Mouse (Mus musculus): ENCODE measurements around the gene Cntnap1. TPM values are rescaled to one million over a fixed set of nuclear protein-coding genes. Genes with fewer than 3 reads are reported as not detected.

Cntnap1 gene
- polyA plus RNA-seq, 1 experiment from 2014 or later, result 0.21 TPM

GRCm38 (mm10) chr11:101164677-101165580, 5.4 kb upstream of the Cntnap1 start:
- Histone ChIP-seq H3K27ac (replicated peaks; ENCODE audit: low read depth, low read length) (no peak overlapping the region), H3K4me2 (ENCODE audit: low read depth, severe bottlenecking) (peak overlapping the region; percentile 75), H3K4me3 (ENCODE audit: low read depth, low read length) (peak overlapping the region; percentile 32), H3K4me1 (ENCODE audit: control insufficient read depth, insufficient read depth, low read length) (peaks cover 18% of the 10 kb centered on the region), H3K36me3 (ENCODE audit: control insufficient read depth, insufficient read depth, low read length) (no peaks in the 10 kb centered on the region; the same call in 1 of the 2 replicates), H3K27me3 (ENCODE audit: control insufficient read depth, insufficient read depth, low read length) (peaks cover 79% of the 10 kb centered on the region), H3K9me3 (ENCODE audit: control insufficient read depth, low read length) (no peaks in the 10 kb centered on the region), H3K9ac (ENCODE audit: low read length) (no peak overlapping the region)
- DNase-seq (ENCODE audit: low spot score) (peak; percentile 54), ATAC-seq (ENCODE audit: insufficient number of reproducible peaks, low FRiP score, low TSS enrichment, low read depth) (no peak)
- 4% methylated on average over 35 of the region's 35 CpGs for WGBS

GRCm38 (mm10) chr11:101166357-101166756, 4.0 kb upstream of the Cntnap1 start:
- H3K27me3 ChIP-seq (ENCODE audit: control insufficient read depth, insufficient read depth, low read length), result peaks cover 89% of the 10 kb centered on the region
- H3K9me3 ChIP-seq (ENCODE audit: control insufficient read depth, low read length), result no peaks in the 10 kb centered on the region
- WGBS, result 41% methylated on average over 14 of the region's 14 CpGs
- no peak for ATAC-seq (ENCODE audit: insufficient number of reproducible peaks, low FRiP score, low TSS enrichment, low read depth)
- peaks cover 27% of the 10 kb centered on the region for H3K4me1 ChIP-seq (ENCODE audit: control insufficient read depth, insufficient read depth, low read length)
- H3K9ac ChIP-seq (ENCODE audit: low read length), result no peak overlapping the region
- peak; percentile 29 for DNase-seq (ENCODE audit: low spot score)
- no peak overlapping the region for H3K27ac ChIP-seq (replicated peaks; ENCODE audit: low read depth, low read length)
- no peak overlapping the region for H3K4me2 ChIP-seq (ENCODE audit: low read depth, severe bottlenecking)
- no peaks in the 10 kb centered on the region; the same call in 1 of the 2 replicates for H3K36me3 ChIP-seq (ENCODE audit: control insufficient read depth, insufficient read depth, low read length)
- H3K4me3 ChIP-seq (ENCODE audit: low read depth, low read length), result no peak overlapping the region

DNA sequence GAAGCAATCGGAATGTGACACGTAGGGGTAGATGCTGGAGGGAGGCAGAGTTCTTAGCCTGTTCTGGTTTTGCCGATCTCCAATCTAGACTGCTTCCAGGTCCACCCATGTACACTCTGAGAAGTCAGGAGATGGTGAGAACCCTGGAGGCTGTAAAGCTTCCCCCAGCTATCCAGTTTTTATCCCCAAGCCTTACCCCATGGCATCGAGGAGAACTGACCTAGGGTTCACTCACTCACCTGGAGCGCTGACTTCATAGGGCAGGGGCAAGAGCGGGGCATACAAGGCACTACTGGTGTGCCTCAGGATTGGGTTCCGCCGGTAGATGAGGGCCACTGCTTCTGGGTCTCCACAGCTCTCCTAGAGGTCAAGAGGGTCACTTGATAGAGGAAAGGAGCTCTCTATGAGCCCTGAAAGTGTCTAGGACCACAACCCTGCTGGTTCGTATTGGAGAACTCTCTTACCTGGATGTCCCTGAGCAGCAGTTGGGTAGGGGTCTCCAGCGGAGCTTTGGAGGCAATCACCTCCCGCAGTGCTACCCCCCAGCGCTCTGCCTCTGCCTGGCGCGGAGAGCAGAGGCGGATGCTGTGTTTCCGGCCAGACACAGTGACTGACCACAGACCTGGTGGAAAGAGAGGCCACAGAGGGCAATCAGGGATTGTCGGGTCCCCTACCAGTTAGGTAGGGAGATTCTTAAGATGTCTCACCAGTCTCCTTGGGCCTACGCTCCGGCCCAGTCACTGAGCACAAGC, 2.9 kb upstream of the Cntnap1 start:
- H3K27ac ChIP-seq (replicated peaks; ENCODE audit: low read depth, low read length), result no peak overlapping the region
- ATAC-seq (ENCODE audit: insufficient number of reproducible peaks, low FRiP score, low TSS enrichment, low read depth) (no peak), DNase-seq (ENCODE audit: low spot score) (no peak)
- H3K36me3 ChIP-seq (ENCODE audit: control insufficient read depth, insufficient read depth, low read length), result no peaks in the 10 kb centered on the region; the same call in 1 of the 2 replicates
- H3K4me3 ChIP-seq (ENCODE audit: low read depth, low read length), result no peak overlapping the region
- no peak overlapping the region; the same call in 1 of the 2 replicates for H3K9ac ChIP-seq (ENCODE audit: low read length)
- H3K27me3 ChIP-seq (ENCODE audit: control insufficient read depth, insufficient read depth, low read length), result peaks cover 82% of the 10 kb centered on the region
- no peaks in the 10 kb centered on the region for H3K9me3 ChIP-seq (ENCODE audit: control insufficient read depth, low read length)
- no peak overlapping the region for H3K4me2 ChIP-seq (ENCODE audit: low read depth, severe bottlenecking)
- H3K4me1 ChIP-seq (ENCODE audit: control insufficient read depth, insufficient read depth, low read length), result peaks cover 35% of the 10 kb centered on the region
- 47% methylated on average over 19 of the region's 19 CpGs for WGBS

DNA sequence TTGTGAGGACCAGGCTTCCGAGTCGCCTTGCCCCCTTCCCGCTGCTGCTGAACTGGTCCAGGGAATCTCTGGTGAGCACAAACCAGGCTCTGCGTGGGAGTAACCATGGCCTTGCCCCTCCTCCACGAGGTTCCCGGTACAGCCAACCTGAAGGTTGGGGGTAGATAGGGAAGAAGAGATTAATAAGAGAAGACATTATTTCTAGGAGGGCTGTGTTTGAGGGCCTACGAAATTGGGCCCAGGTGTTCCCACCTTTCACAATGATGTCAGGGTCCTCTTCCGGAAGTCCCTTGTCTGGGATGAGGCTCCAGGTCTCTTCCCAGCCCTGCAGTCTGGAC, 2.4 kb upstream of the Cntnap1 start:
- Histone ChIP-seq H3K27ac (replicated peaks; ENCODE audit: low read depth, low read length) (no peak overlapping the region), H3K4me2 (ENCODE audit: low read depth, severe bottlenecking) (no peak overlapping the region), H3K27me3 (ENCODE audit: control insufficient read depth, insufficient read depth, low read length) (peaks cover 79% of the 10 kb centered on the region), H3K9me3 (ENCODE audit: control insufficient read depth, low read length) (no peaks in the 10 kb centered on the region), H3K4me3 (ENCODE audit: low read depth, low read length) (no peak overlapping the region), H3K36me3 (ENCODE audit: control insufficient read depth, insufficient read depth, low read length) (no peaks in the 10 kb centered on the region; the same call in 1 of the 2 replicates), H3K4me1 (ENCODE audit: control insufficient read depth, insufficient read depth, low read length) (peaks cover 38% of the 10 kb centered on the region), H3K9ac (ENCODE audit: low read length) (no peak overlapping the region; the same call in 1 of the 2 replicates)
- WGBS, result 54% methylated on average over 8 of the region's 8 CpGs
- DNase-seq (ENCODE audit: low spot score), result no peak
- no peak for ATAC-seq (ENCODE audit: insufficient number of reproducible peaks, low FRiP score, low TSS enrichment, low read depth)

GRCm38 (mm10) chr11:101168301-101168980, 1.9 kb upstream of the Cntnap1 start:
- no peak for DNase-seq (ENCODE audit: low spot score)
- H3K27me3 ChIP-seq (ENCODE audit: control insufficient read depth, insufficient read depth, low read length), result peaks cover 79% of the 10 kb centered on the region
- 74% methylated on average over 18 of the region's 18 CpGs for WGBS
- no peak overlapping the region for H3K27ac ChIP-seq (replicated peaks; ENCODE audit: low read depth, low read length)
- no peak overlapping the region for H3K4me3 ChIP-seq (ENCODE audit: low read depth, low read length)
- H3K36me3 ChIP-seq (ENCODE audit: control insufficient read depth, insufficient read depth, low read length), result no peaks in the 10 kb centered on the region; the same call in 1 of the 2 replicates
- no peak overlapping the region; the same call in 1 of the 2 replicates for H3K9ac ChIP-seq (ENCODE audit: low read length)
- H3K4me1 ChIP-seq (ENCODE audit: control insufficient read depth, insufficient read depth, low read length), result peaks cover 43% of the 10 kb centered on the region
- ATAC-seq (ENCODE audit: insufficient number of reproducible peaks, low FRiP score, low TSS enrichment, low read depth), result no peak
- 0 out of 2 replicates have a peak overlapping the region, but pooled peaks have one; percentile 2 for H3K4me2 ChIP-seq (ENCODE audit: low read depth, severe bottlenecking)
- no peaks in the 10 kb centered on the region for H3K9me3 ChIP-seq (ENCODE audit: control insufficient read depth, low read length)

- H3K4me2 ChIP-seq (ENCODE audit: low read depth, severe bottlenecking), result peak overlapping the region; percentile 94
- no peaks in the 10 kb centered on the region; the same call in 1 of the 2 replicates for H3K36me3 ChIP-seq (ENCODE audit: control insufficient read depth, insufficient read depth, low read length)
- peaks cover 41% of the 10 kb centered on the region for H3K4me1 ChIP-seq (ENCODE audit: control insufficient read depth, insufficient read depth, low read length)
- peaks cover 77% of the 10 kb centered on the region for H3K27me3 ChIP-seq (ENCODE audit: control insufficient read depth, insufficient read depth, low read length)
- no peak overlapping the region for H3K9ac ChIP-seq (ENCODE audit: low read length)
- H3K4me3 ChIP-seq (ENCODE audit: low read depth, low read length), result peak overlapping the region; percentile 61
- WGBS, result 13% methylated on average over 17 of the region's 17 CpGs
- H3K9me3 ChIP-seq (ENCODE audit: control insufficient read depth, low read length), result no peaks in the 10 kb centered on the region
- ATAC-seq (ENCODE audit: insufficient number of reproducible peaks, low FRiP score, low TSS enrichment, low read depth) (no peak), DNase-seq (ENCODE audit: low spot score) (no peak)
- no peak overlapping the region for H3K27ac ChIP-seq (replicated peaks; ENCODE audit: low read depth, low read length)
Observed at GRCm38 (mm10) chr11:101169301-101170107, 819 bp upstream of the Cntnap1 start.

- Histone ChIP-seq H3K27ac (replicated peaks; ENCODE audit: low read depth, low read length) (no peak within 1 kb of the TSS), H3K4me1 (ENCODE audit: control insufficient read depth, insufficient read depth, low read length) (peaks cover 36% of the 10 kb centered on the region)
- WGBS, result under 1% methylated on average over 41 of the region's 50 CpGs
Observed at GRCm38 (mm10) chr11:101170811-101171610, 688 bp downstream of the Cntnap1 start, which contains the start of gene Plekhh3. Gene Plekhh3, minus strand, starts transcription at chr11:101171351.

More at GRCm38 (mm10) chr11:101170811-101171610, 688 bp downstream of the Cntnap1 start, which contains the start of gene Plekhh3:
- H3K4me2 ChIP-seq (ENCODE audit: low read depth, severe bottlenecking), result peak within 1 kb of the TSS; percentile 94
- no peaks in the 10 kb centered on the region; the same call in 1 of the 2 replicates for H3K36me3 ChIP-seq (ENCODE audit: control insufficient read depth, insufficient read depth, low read length)
- H3K9ac ChIP-seq (ENCODE audit: low read length), result peak within 1 kb of the TSS; percentile 45
- DNase-seq (ENCODE audit: low spot score) (peak; percentile 94), ATAC-seq (ENCODE audit: insufficient number of reproducible peaks, low FRiP score, low TSS enrichment, low read depth) (peak; percentile 91)
- peaks cover 78% of the 10 kb centered on the region for H3K27me3 ChIP-seq (ENCODE audit: control insufficient read depth, insufficient read depth, low read length)
- H3K9me3 ChIP-seq (ENCODE audit: control insufficient read depth, low read length), result no peaks in the 10 kb centered on the region
- peak within 1 kb of the TSS; percentile 61 for H3K4me3 ChIP-seq (ENCODE audit: low read depth, low read length)
